ENCODE assay signal across 8 mouse cellular contexts in the genomic region with DNA sequence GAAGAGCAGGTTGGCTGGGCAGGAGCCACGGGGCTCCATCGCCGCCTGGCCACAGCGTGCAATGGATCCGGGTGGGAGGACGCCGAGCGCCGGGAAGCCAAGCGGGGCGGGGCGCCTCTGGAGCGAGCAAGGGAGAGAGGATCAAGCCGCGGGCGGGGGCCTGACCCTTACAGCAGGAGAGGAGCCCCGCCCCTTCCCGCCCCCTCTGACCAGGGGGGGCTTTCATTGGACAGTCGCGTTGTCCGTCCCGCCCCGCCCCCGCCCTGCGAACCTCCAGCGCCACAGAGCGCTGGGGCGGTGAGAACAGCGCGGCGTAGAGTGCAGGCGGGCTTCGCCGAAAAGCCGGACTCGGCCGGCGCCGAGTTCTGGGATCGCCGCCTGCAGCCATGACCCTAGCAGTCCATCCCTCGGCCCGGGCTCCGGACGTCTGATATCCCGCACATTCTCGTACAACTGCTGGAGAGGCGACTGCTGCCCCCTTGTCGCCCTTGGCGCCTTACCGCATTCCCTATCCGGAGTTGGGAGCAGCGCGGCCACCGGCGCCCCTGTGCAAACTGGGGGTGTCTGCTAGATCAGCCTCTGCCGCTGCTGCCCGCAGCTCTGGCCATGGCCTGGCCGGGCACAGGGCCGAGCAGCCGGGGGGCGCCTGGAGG. TPM values are rescaled to one million over a fixed set of nuclear protein-coding genes. Genes with fewer than 3 reads are reported as not detected.
DNase-seq lines count a peak whose midpoint lies in the region; ATAC-seq and TF ChIP-seq lines count a peak whose summit lies in the region.

A gene (minus strand): TSS at position 142 of the 653 bp plus-strand sequence.
A gene (plus strand): TSS at position 275 of the 653 bp plus-strand sequence.

- peak within 1 kb of the TSS; percentile 99 for H3K4me2 ChIP-seq in embryonic facial prominence, embryonic 13.5 days
- H3K4me2 ChIP-seq in limb, embryonic 13.5 days (replicated peaks): peak within 1 kb of the TSS; percentile 91
- H3K4me2 ChIP-seq in midbrain, embryonic 16.5 days (ENCODE audit: low read length): peak within 1 kb of the TSS; percentile 99

- 1% methylated on average over 62 of the region's 62 CpGs for WGBS in embryonic facial prominence, embryonic 13.5 days
- under 1% methylated on average over 62 of the region's 62 CpGs for WGBS in heart, adult 2 months
- WGBS in limb, embryonic 13.5 days: under 1% methylated on average over 55 of the region's 62 CpGs
- under 1% methylated on average over 59 of the region's 62 CpGs for WGBS in midbrain, embryonic 16.5 days

- DNase-seq in 3134 (ENCODE audit: extremely low read depth, insufficient read length, low spot score): peak; percentile 92
- DNase-seq in adrenal gland, postnatal 36 days: peak; percentile 97 to 99
- peak; percentile 95 to 97 for DNase-seq in heart, adult 2 months
- DNase-seq in kidney, adult 8-10 months: peak; percentile 97
- peak; percentile 47 to 75 for DNase-seq in spleen, postnatal 10 days (ENCODE audit: low spot score in 2 of 2)

- H3K4me3 ChIP-seq in embryonic facial prominence, embryonic 13.5 days: peak within 1 kb of the TSS; percentile 75
- H3K4me3 ChIP-seq in heart, adult 2 months: peak within 1 kb of the TSS; percentile 89
- H3K4me3 ChIP-seq in limb, embryonic 13.5 days: peak within 1 kb of the TSS; percentile 96
- H3K4me3 ChIP-seq in midbrain, embryonic 16.5 days (ENCODE audit: low read depth, low read length): peak within 1 kb of the TSS; percentile 74

- peaks cover 10% of the 10 kb centered on the region for H3K27me3 ChIP-seq in embryonic facial prominence, embryonic 13.5 days
- H3K27me3 ChIP-seq in heart, adult 2 months (ENCODE audit: control insufficient read depth, insufficient read depth, low read length): no peaks in the 10 kb centered on the region
- H3K27me3 ChIP-seq in limb, embryonic 13.5 days: 0 out of 2 replicates have a peak, but pooled peaks cover 3% of the 10 kb centered on the region
- H3K27me3 ChIP-seq in midbrain, embryonic 16.5 days (ENCODE audit: control insufficient read depth, insufficient read depth, low read depth, low read length): peaks cover 8% of the 10 kb centered on the region; the same call in 1 of the 2 replicates

- peak within 1 kb of the TSS; percentile 58 for H3K27ac ChIP-seq in embryonic facial prominence, embryonic 13.5 days
- peak within 1 kb of the TSS; percentile 98 for H3K27ac ChIP-seq in heart, adult 2 months
- peak within 1 kb of the TSS; percentile 87 for H3K27ac ChIP-seq in limb, embryonic 13.5 days
- peak within 1 kb of the TSS; percentile 81 for H3K27ac ChIP-seq in midbrain, embryonic 16.5 days (ENCODE audit: low read length)

- H3K4me1 ChIP-seq in embryonic facial prominence, embryonic 13.5 days: peaks cover 8% of the 10 kb centered on the region
- H3K4me1 ChIP-seq in heart, adult 2 months (ENCODE audit: control insufficient read depth, insufficient read depth, low read length): peaks cover 6% of the 10 kb centered on the region
- peaks cover 53% of the 10 kb centered on the region for H3K4me1 ChIP-seq in limb, embryonic 13.5 days
- H3K4me1 ChIP-seq in midbrain, embryonic 16.5 days (ENCODE audit: control insufficient read depth, insufficient read depth, low read length): peaks cover 5% of the 10 kb centered on the region; the same call in 1 of the 2 replicates

- intact Hi-C loops in heart, adult 2 months (cut with DNase I): loop anchor here (2.0 kb wide), 1 partner anchor 65 kb away; no protein-coding TSS in a partner anchor

- H3K79me2 ChIP-seq in heart, adult 2 months (replicated peaks; ENCODE audit: control insufficient read depth, insufficient read depth, low read length): peaks cover 3% of the 10 kb centered on the region; the same call in 1 of the 2 replicates

- ATAC-seq in embryonic facial prominence, embryonic 13.5 days (ENCODE audit: insufficient number of reproducible peaks, insufficient read depth, low FRiP score, low TSS enrichment, low read depth): peak; percentile 93
- ATAC-seq in limb, embryonic 13.5 days (ENCODE audit: low FRiP score, low read depth): peak; percentile 95
- ATAC-seq in midbrain, embryonic 16.5 days: peak; percentile 97

- no peaks in the 10 kb centered on the region for H3K9me3 ChIP-seq in embryonic facial prominence, embryonic 13.5 days
- no peaks in the 10 kb centered on the region for H3K9me3 ChIP-seq in limb, embryonic 13.5 days
- no peaks in the 10 kb centered on the region for H3K9me3 ChIP-seq in midbrain, embryonic 16.5 days (replicated peaks; ENCODE audit: control insufficient read depth, low read length, poor library complexity, severe bottlenecking)

- peak; percentile 17; the same call in 1 of the 2 replicates for TF ChIP-seq CTCF in heart, adult 2 months (IDR thresholded peaks at IDR 0.05)

- TF ChIP-seq EP300 in heart, adult 2 months (IDR thresholded peaks at IDR 0.05; ENCODE audit: insufficient read depth, low read depth, low read length): no peak

- TF ChIP-seq POLR2A in heart, adult 2 months (IDR thresholded peaks at IDR 0.05; ENCODE audit: insufficient read depth, low read depth, low read length): peak; percentile 91

- peak within 1 kb of the TSS; percentile 89 for H3K9ac ChIP-seq in embryonic facial prominence, embryonic 13.5 days
- H3K9ac ChIP-seq in heart, adult 2 months (ENCODE audit: low read depth, low read length): peak within 1 kb of the TSS; percentile 88
- H3K9ac ChIP-seq in limb, embryonic 13.5 days: peak within 1 kb of the TSS; percentile 97
- H3K9ac ChIP-seq in midbrain, embryonic 16.5 days (ENCODE audit: low read depth, low read length): peak within 1 kb of the TSS; percentile 81

- peaks cover 16% of the 10 kb centered on the region for H3K36me3 ChIP-seq in embryonic facial prominence, embryonic 13.5 days
- H3K36me3 ChIP-seq in heart, adult 2 months (ENCODE audit: control insufficient read depth, insufficient read depth, low read length): peaks cover 18% of the 10 kb centered on the region
- peaks cover 19% of the 10 kb centered on the region for H3K36me3 ChIP-seq in limb, embryonic 13.5 days
- no peaks in the 10 kb centered on the region for H3K36me3 ChIP-seq in midbrain, embryonic 16.5 days (ENCODE audit: control insufficient read depth, insufficient read depth, low read length)

RNA-seq across cellular contexts. Expression of the first gene that starts in this region (rescaled TPM):
- total RNA-seq in adrenal gland, postnatal 36 days (2021): 100 to 1,000 TPM in 1 of 2 experiments, 10 to 100 TPM in 1; 85.2 to 126 TPM
- 24.0 and 26.0 TPM in 2 replicates for polyA plus RNA-seq in embryonic facial prominence, embryonic 13.5 days (2015; fragmentation: Nextera tagmentation; extraction: Ambion mirVana)
- 10 to 100 TPM; 43.2 to 45.1 TPM for total RNA-seq in heart, adult 2 months (2021)
- polyA plus RNA-seq in heart, adult 2 months (2012; rRNA removed): 18.8 and 27.2 TPM in 2 replicates
- 21.2 and 22.9 TPM in 2 replicates for polyA plus RNA-seq in limb, embryonic 13.5 days (2015; fragmentation: Nextera tagmentation; extraction: Ambion mirVana)
- polyA plus RNA-seq in midbrain, embryonic 16.5 days (2015; fragmentation: Nextera tagmentation; extraction: Ambion mirVana): 26.9 and 28.8 TPM in 2 replicates

RNA-seq across cellular contexts. Expression of the second gene that starts in this region (rescaled TPM):
- 10 to 100 TPM; 41.2 to 43.4 TPM for total RNA-seq in adrenal gland, postnatal 36 days (2021)
- polyA plus RNA-seq in embryonic facial prominence, embryonic 13.5 days (2015; fragmentation: Nextera tagmentation; extraction: Ambion mirVana): 5.4 and 5.7 TPM in 2 replicates
- total RNA-seq in heart, adult 2 months (2021): 10 to 100 TPM; 33.7 to 36.2 TPM
- 15.2 and 26.1 TPM in 2 replicates for polyA plus RNA-seq in heart, adult 2 months (2012; rRNA removed)
- polyA plus RNA-seq in limb, embryonic 13.5 days (2015; fragmentation: Nextera tagmentation; extraction: Ambion mirVana): 15.1 and 16.5 TPM in 2 replicates
- polyA plus RNA-seq in midbrain, embryonic 16.5 days (2015; fragmentation: Nextera tagmentation; extraction: Ambion mirVana): 1.6 and 1.7 TPM in 2 replicates

Comparison
In these comparisons a context has a peak if more than half of its experiments do, and no peak if none do; other contexts are left out.
1. Peak in every context shown above with its lines: DNase-seq, ATAC-seq, H3K4me3 ChIP-seq and H3K27ac ChIP-seq.